Mouse (Mus musculus) liver, embryonic 14.5 days (tissue): Measurements from ENCODE around the gene Atp8a2.

ENCODE experiments used
- CTCF ChIP-seq: IDR thresholded peaks from 2 replicates; pipeline ENCODE4 v1.5.1; 2016; ENCODE audit warnings: antibody characterized with exemption, low read depth, control low read depth
- EP300 ChIP-seq: IDR thresholded peaks from 2 replicates; pipeline ENCODE4 v1.6.1; 2016; ENCODE audit warnings: antibody characterized with exemption, low read depth

DNA sequence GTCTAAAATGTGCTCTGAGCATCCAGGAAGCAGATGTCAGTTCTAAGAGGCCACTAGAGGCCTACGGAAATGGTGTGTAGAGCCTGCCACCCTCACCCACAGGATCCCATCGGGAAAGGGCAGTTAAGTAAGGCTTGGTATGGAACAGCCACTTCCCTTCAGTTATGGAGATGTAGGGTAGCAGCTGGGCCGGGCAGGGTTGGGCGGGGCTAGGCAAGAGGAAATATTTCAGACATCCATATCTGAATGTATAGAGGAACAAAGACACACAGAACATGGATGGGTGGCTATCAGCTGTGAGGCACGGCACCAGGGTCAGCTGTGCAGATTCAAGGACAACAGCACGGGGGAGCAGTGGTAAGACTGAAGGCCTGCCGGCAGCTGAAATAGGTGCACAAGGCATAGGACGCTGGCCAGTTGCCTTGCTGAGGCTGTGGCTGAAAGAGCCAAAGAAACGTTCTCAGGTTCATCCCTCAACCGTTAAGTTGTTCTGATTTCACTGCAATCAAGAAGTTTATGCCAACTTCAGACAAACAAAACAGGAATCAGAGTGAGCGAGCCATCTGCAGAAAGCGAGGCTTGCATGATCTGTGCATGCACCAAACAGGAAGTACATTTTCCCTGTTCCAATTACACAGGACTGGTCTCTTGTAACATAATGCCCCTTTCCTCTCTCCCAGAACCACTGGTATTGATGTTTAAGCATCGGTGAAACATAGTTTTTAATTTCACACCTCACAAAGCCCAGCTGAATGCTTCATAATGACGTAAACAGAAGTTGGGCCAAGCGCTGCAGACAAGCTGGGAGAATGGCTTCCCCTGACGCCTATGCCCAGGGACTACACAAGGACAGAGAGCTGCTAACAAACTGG, 549.9 kb downstream of the Atp8a2 start:
- no peak for TF ChIP-seq CTCF
- TF ChIP-seq EP300, result no peak
